Mouse (Mus musculus): ENCODE results near the gene Lrig2.

GRCm38 (mm10) chr3:104523333-104523871 is 11.7 kb upstream of the Lrig2 start:
- no peak for TF ChIP-seq EP300 (IDR thresholded peaks at IDR 0.05; ENCODE audit: insufficient read depth, low read depth, low read length)
- TF ChIP-seq POLR2A (IDR thresholded peaks at IDR 0.05; ENCODE audit: insufficient read depth, low read depth, low read length): no peak

Measured in heart, adult 2 months (tissue).